Mouse (Mus musculus) limb, embryonic 14.5 days (tissue): ENCODE results near the gene Tenm2. TPM values are rescaled to one million over a fixed set of nuclear protein-coding genes. Genes with fewer than 3 reads are reported as not detected.

Source experiments
- ATAC-seq: fragments of 200-750 bp; cut with Nextera tagmentation; 2 replicates; pipeline ENCODE4 v1.8.0; 2017; ENCODE audit warnings: low read depth, moderate number of reproducible peaks, moderate TSS enrichment; ENCODE audit not compliant: low FRiP score
- DNase-seq: peaks from one replicate; pipeline ENCODE4 v3.0.0-alpha.2; 2015; ENCODE audit warnings: low spot score
- H3K27ac ChIP-seq: fragments of 300-500 bp; sonication (generic); replicated peaks from 2 replicates; pipeline ENCODE4 v1.5.1; 2014; ENCODE audit warnings: low read depth, mild to moderate bottlenecking, low read length, moderate library complexity, mixed read lengths
- H3K27me3 ChIP-seq: fragments of 300-500 bp; sonication (generic); 2 replicates; pipeline ENCODE4 v1.6.1; 2014; ENCODE audit warnings: low read length, mixed read lengths; ENCODE audit not compliant: control insufficient read depth, insufficient read depth
- H3K36me3 ChIP-seq: fragments of 300-500 bp; sonication (generic); 2 replicates; pipeline ENCODE4 v1.6.1; 2014; ENCODE audit warnings: mild to moderate bottlenecking, low read length, moderate library complexity, mixed read lengths; ENCODE audit not compliant: control insufficient read depth, insufficient read depth
- H3K4me1 ChIP-seq: fragments of 300-500 bp; sonication (generic); 2 replicates; pipeline ENCODE4 v1.6.1; 2014; ENCODE audit warnings: antibody characterized with exemption, low read length, mixed read lengths; ENCODE audit not compliant: control insufficient read depth, insufficient read depth
- H3K4me2 ChIP-seq: fragments of 300-500 bp; sonication (generic); replicated peaks from 2 replicates; pipeline ENCODE4 v1.6.1; 2014; ENCODE audit warnings: low read depth, mild to moderate bottlenecking, low read length, moderate library complexity; ENCODE audit not compliant: severe bottlenecking
- H3K4me3 ChIP-seq: fragments of 300-500 bp; sonication (generic); replicated peaks from 2 replicates; pipeline ENCODE4 v1.5.1; 2014; ENCODE audit warnings: low read length
- H3K9ac ChIP-seq: fragments of 300-500 bp; sonication (generic); 2 replicates; pipeline ENCODE4 v1.6.1; 2014; ENCODE audit warnings: mild to moderate bottlenecking, low read depth, low read length, moderate library complexity; ENCODE audit not compliant: severe bottlenecking
- H3K9me3 ChIP-seq: fragments of 300-500 bp; sonication (generic); 2 replicates; pipeline ENCODE4 v1.6.1; 2016; ENCODE audit warnings: low read length; ENCODE audit not compliant: control insufficient read depth
- POLR2A ChIP-seq: fragments of 200-500 bp; IDR thresholded peaks from 2 replicates; pipeline ENCODE4 v1.8.0; 2012; ENCODE audit warnings: inconsistent platforms, mild to moderate bottlenecking, moderate library complexity, borderline replicate concordance; ENCODE audit not compliant: insufficient read depth, insufficient read length; ENCODE audit errors: extremely low read depth
- WGBS: fragments of 180-500 bp; shearing (Covaris S2); extraction: QIAGEN DNeasy Blood & Tissue Kit; methylation state at CpG from one replicate; pipeline ENCODE4 v1.1.7; 2014; 5-methylcytosine and 5-hydroxymethylcytosine counted together
- polyA plus RNA-seq, 2 experiments: library from polyadenylated mRNA; depleted of rRNA in 1 of 2; stranded (reverse) in 1 of 2; unstranded in 1 of 2; fragments of >200 nt; fragmentation: Nextera tagmentation in 1 of 2; extraction: Ambion mirVana in 1 of 2; gene quantifications; 2 replicates each; pipeline versions ENCODE4 v1.2.1 to v1.2.3; 2012 to 2014

Tenm2 gene
- polyA plus RNA-seq, 2 experiments: 3.7 to 5.6 TPM

DNA sequence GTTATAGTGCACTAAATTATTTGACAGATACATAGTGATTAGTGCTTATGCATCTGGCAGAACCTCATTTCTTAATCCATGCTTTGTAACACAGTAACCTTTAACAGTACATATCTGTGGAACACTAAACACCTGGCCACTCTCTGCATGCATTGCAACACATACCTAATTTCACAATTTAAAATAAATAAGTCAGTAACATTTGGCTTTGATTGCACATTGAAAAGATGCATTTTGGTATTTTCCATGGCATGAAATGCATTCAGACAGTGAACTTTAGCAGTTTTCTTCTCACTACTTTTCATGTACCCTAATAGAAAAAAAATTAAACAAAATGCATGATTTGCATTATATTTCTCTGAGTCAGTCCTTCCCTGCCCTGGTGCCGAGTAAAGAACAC lies 85.8 kb downstream of the Tenm2 start:
- 44% methylated on average over 1 of the region's 1 CpGs for WGBS
- Histone ChIP-seq H3K27me3 (no peaks in the 10 kb centered on the region), H3K4me1 (no peaks in the 10 kb centered on the region), H3K4me2 (no peak overlapping the region), H3K36me3 (no peaks in the 10 kb centered on the region), H3K9me3 (no peaks in the 10 kb centered on the region), H3K27ac (no peak overlapping the region), H3K4me3 (no peak overlapping the region), H3K9ac (no peak overlapping the region)
- no peak for TF ChIP-seq POLR2A
- DNase-seq: no peak
- ATAC-seq: no peak

DNA sequence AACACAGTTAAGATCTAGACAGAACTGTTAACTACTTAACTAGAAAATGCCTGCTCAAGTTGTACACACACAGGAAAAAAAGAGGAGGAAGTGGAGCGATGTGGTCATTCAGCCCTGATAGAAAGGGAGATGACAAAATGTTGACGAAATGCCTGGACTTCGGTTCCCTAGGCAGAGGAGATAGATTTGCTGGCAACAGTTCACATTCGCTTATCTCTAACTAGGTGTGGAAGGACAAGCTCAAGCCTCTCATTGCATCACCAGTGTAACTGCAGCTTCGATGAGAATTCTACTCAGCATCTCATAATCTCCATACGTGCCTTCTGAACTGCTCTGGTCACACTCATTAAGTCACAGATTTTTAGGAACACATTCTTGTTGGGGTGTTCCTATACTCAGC lies 91.8 kb downstream of the Tenm2 start:
- peak; percentile 12 for DNase-seq
- no peak for TF ChIP-seq POLR2A
- no peaks in the 10 kb centered on the region for H3K4me1 ChIP-seq
- H3K4me3 ChIP-seq: no peak overlapping the region
- WGBS: 74% methylated on average over 6 of the region's 6 CpGs
- H3K27me3 ChIP-seq: no peaks in the 10 kb centered on the region
- no peak overlapping the region for H3K27ac ChIP-seq
- no peaks in the 10 kb centered on the region for H3K36me3 ChIP-seq
- H3K4me2 ChIP-seq: no peak overlapping the region
- H3K9me3 ChIP-seq: no peaks in the 10 kb centered on the region
- no peak for ATAC-seq
- no peak overlapping the region for H3K9ac ChIP-seq

DNA sequence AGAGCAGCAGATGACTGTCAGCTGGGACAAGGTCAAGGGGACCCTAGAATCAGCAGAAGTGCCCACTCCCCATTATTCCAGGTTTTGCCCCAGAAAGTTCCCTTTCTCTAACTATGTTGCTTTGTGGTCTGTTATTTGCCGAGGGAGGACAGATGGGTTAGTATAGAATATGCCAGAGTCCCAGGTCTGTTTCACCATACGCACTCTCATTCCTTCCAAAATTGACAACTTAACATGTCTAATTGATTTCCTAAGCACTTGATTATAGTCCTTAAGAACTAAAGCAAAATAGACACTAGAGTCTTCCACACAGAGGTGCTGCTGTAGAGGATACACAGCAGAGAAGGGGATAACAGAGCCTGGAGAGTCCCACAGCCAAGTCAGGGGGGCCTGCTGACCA lies 92.3 kb downstream of the Tenm2 start:
- Histone ChIP-seq H3K36me3 (no peaks in the 10 kb centered on the region), H3K4me1 (no peaks in the 10 kb centered on the region), H3K9me3 (no peaks in the 10 kb centered on the region), H3K4me2 (no peak overlapping the region), H3K27me3 (no peaks in the 10 kb centered on the region), H3K27ac (no peak overlapping the region), H3K4me3 (no peak overlapping the region), H3K9ac (no peak overlapping the region)
- ATAC-seq: no peak
- TF ChIP-seq POLR2A: no peak
- 84% methylated on average over 2 of the region's 2 CpGs for WGBS
- no peak for DNase-seq

DNA sequence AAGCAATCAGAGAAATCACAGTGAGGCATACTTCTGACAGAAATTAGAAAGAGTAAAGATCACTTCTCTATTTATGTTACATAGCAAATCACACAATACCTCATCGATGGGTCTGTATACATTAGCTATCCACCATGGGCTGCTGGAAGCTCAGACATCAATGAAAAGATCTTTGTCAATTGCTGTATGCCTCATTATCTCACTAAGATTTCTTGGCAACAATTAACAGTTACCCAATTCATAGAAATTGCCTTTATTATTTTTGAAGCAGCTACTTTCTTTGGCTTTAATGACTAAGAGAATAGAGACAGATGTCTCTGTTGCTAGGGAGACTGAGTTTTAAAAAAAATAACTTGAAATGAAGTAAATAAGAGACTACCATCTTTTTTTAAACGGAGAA lies 106.9 kb downstream of the Tenm2 start:
- Histone ChIP-seq H3K4me1 (no peaks in the 10 kb centered on the region), H3K9ac (no peak overlapping the region), H3K27ac (no peak overlapping the region), H3K9me3 (no peaks in the 10 kb centered on the region), H3K27me3 (no peaks in the 10 kb centered on the region), H3K4me3 (no peak overlapping the region), H3K4me2 (no peak overlapping the region), H3K36me3 (no peaks in the 10 kb centered on the region)
- WGBS: 71% methylated on average over 2 of the region's 2 CpGs
- ATAC-seq (no peak), DNase-seq (no peak)
- TF ChIP-seq POLR2A: no peak

DNA sequence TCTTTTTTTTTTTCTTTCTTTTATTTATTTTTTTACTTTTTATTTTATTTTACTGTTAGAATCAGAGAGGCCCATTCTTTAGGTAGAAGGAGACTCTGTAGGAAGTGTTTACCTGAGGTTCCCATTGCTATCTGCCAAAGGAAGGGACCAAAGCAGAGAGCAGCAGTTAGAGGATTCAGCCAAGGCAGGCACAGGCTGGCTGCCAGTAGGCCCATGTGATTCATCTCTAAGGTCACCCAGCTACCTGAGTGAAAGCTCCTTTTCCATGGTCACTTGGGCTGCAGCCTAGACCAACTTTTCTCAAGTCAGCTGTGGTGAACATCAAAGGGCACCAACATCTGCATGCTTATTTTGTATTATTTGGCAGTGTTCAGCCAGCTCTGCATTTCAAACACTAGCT lies 117.7 kb downstream of the Tenm2 start:
- no peak for DNase-seq
- Histone ChIP-seq H3K9ac (no peak overlapping the region), H3K4me3 (no peak overlapping the region), H3K27ac (no peak overlapping the region), H3K36me3 (no peaks in the 10 kb centered on the region), H3K9me3 (no peaks in the 10 kb centered on the region), H3K4me2 (no peak overlapping the region), H3K4me1 (no peaks in the 10 kb centered on the region), H3K27me3 (no peaks in the 10 kb centered on the region)
- no peak for TF ChIP-seq POLR2A
- no peak for ATAC-seq

DNA sequence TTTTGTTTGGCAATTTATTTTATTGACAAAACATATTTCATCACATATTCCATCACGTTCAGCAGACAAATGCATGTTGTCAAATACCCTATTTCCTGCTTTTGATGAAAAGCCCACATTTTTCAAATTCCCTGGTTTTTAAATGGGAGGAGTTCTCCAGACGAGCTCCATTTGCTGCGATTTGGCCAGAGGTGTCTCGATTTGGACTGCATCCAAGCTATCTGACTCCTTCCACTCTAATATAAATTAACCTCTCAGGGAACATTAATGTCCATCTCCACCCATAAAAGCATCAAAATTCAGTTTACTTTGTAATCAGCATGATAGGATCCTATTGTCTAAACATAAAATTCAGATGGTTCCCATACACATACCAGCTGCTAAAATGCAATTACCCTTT lies 120.6 kb downstream of the Tenm2 start:
- 39% methylated on average over 4 of the region's 4 CpGs for WGBS
- no peaks in the 10 kb centered on the region for H3K9me3 ChIP-seq
- no peaks in the 10 kb centered on the region for H3K36me3 ChIP-seq
- no peak overlapping the region for H3K9ac ChIP-seq
- no peak for ATAC-seq
- no peak overlapping the region for H3K4me2 ChIP-seq
- no peak for TF ChIP-seq POLR2A
- no peaks in the 10 kb centered on the region for H3K27me3 ChIP-seq
- no peak overlapping the region for H3K27ac ChIP-seq
- DNase-seq: no peak
- H3K4me3 ChIP-seq: no peak overlapping the region
- no peaks in the 10 kb centered on the region for H3K4me1 ChIP-seq
